Mouse (Mus musculus): Measurements from ENCODE around the gene Adamts13. TPM values are rescaled to one million over a fixed set of nuclear protein-coding genes. Genes with fewer than 3 reads are reported as not detected.
A peak's percentile ranks its signal among the peaks of the same experiment; 100 is the strongest.

Gene Adamts13
- total RNA-seq, 2 experiments from 2014 or later, result 0.77 to 1.8 TPM

DNA sequence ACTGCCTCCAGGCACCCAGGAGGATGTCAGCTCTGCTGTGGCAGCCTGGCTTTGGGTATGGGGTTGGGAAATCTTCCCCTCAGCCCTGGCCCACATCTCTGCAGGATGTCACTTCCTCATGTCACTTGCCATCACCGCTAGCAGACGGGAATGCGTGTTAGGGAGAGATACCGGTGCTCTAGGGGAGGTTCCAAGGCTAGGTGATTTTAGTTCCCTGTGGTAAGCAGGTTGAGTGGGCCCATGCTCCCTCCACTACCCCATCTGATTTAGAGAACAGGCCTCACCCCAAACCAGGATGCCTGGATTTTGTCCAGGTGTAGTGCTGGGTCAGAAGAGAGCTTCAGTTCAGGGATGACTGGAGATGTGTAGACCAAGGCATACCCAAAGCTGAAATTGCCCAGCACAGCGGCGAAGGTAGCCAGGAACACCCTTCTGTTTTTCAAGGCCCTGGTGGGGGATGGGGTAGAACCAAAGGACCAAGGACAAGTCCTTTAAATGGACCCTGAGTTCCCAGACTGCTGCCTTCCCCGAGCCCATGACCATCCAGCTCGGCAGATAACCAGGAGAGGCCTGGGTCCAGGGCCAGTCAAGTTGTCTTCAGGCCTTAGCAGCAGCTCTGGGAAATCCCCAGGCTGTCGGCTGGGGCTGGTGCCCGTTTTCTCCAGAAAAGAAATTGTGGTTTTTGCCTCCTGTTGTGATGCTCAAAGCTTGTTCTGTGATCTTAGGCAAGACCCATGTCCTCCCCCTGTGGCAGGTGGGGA, 53.8 kb downstream of the Adamts13 start:
- intact Hi-C loops (cut with DNase I), result loop anchor here (5.0 kb wide), 1 partner anchor 110 kb away; the partner anchor contains the start of genes Surf1 and Surf2
- DNase-seq (ENCODE audit: low spot score in 2 of 2), result no peak

DNA sequence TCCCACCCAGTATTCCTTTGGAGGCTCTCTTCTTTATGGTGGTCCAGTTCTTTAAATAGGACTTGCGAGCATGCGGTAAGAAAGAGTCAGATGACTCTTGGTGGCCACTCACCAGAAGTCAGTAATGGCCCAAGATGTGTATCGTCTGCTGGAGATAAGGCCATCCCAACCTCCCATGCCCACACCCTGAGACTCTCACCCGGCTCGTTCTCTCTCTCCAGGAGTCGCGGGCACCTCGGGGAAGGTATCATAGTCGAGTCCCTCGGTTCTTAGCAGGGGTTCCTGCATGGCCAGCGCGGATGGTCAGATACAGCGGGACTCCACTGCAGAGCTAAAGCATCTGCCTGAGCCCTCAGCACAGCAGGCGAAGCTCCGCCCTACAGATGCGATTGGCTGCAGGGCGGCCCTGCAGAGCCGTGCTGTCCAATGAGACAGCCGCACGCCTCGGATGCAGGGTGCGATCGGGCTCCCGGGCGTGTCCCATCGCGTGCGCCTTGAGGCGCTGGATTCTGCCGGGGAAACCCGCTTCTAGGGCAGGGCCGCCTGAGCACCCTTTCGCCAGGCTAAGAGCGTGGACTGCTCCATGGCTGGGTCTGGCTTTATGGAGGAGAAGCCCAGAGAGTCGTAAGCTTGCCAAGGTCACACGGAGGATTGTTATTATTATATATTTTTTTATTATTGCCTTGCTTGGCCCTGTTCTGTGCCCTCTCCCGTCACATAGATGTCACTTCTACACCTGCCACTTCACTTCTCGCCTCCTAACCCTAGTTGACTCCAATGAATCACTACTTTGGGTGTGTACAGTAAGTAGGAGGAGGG, 54.6 kb downstream of the Adamts13 start, which contains the start of gene Slc2a6:
Gene Slc2a6 (minus strand): TSS at position 381 of the 819 bp plus-strand sequence.
- intact Hi-C loops (cut with DNase I), result loop anchor here (2.0 to 5.0 kb wide), 2 partner anchors 95 to 111 kb away; partner anchors contain the start of genes Surf1, Surf2 and Surf4
- DNase-seq (ENCODE audit: low spot score in 2 of 2), result peak; percentile 91

DNA sequence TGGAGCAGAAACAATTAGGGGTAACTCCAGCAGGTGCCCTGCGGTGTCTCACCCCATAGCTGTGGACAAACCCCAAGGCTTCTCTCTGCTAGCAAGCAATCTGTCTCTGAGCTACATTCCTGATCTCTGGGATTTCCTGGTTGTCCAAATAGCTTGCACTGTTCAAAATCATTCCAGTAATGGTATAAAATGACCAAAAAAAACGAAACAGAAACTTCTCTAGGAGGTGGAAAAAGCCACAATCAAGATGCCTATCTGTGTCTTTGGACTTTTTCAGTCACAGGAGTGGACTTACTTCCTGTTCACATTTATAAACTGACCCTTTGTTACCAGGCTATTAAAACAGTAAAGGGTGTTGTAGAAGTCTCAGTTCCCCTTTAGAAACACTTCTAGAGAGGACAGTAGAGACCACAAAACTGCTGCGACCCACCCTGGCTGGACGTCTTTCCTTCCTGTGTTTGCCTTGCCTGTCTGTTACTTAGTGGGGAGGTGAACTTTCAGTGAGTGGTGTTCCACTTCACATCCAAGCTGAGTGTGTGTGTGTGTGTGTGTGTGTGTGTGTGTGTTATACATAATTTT, 55.3 kb downstream of the Adamts13 start:
- DNase-seq (ENCODE audit: low spot score in 2 of 2), result no peak
- intact Hi-C loops (cut with DNase I), result loop anchor here (2.0 to 5.0 kb wide), 2 partner anchors 96 to 111 kb away; partner anchors contain the start of genes Surf1, Surf2 and Surf4

DNA sequence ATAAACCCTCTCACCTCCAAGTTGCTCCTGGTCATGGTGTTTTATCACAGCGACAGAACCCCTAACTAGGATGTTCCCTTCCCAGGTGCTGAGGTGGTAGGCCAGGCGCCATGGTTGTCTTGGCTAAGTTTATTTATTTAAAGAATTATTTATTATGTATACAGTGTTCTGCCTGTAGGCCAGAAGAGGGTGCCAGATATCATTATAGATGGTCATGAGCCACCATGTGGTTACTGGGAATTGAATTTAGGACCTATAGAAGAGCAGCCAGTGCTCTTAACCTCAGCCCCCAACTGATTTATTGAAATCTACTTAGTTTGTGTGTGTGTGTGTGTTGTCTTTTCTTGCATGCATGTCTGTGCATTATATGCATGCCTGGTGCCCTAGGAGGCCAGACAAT, 59.1 kb downstream of the Adamts13 start:
- no peak for DNase-seq (ENCODE audit: low spot score in 2 of 2)
- intact Hi-C loops (cut with DNase I), result no loop called here

DNA sequence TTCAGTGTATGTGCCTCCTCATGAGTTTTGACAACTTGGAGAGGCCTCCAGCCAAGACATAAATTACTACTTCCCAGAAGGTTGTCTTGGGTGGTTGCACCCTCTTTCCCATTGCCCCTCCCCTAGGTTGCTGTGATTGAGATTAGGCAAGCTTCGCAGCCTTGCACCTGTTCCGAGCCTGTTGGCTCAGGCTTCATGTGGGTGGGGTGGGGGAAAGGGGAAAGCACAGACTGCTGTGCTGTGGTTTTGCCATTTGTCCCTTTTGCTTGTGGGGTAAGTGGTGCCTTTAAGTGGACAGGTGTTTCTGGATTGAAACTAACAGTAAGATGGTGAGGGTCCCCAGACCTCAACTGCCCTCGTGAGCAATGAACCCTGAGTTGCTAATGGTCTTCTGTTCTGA, 62.8 kb downstream of the Adamts13 start:
- intact Hi-C loops (cut with DNase I), result loop anchor here (5.0 kb wide), 1 partner anchor 389 kb away; no protein-coding TSS in a partner anchor
- no peak for DNase-seq (ENCODE audit: low spot score in 2 of 2)

DNA sequence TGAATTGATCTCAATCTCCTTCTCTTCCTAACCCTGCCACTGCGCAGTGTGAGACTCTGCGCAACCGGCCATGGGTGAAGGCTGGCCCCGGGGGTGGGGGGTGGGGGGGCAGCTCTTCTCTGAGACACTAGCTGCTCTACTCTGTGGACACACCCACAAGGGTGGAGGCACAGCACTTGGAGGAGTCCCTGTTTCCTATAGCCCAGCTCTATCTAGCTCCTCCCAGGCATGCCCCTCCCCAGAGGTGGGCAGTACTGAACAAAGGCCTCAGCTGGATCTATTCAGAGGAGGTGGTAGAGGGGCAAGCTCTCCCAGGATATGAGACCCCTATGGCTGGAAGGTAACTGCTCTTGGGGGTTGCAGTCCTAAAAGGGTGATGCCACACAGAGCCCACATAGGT, 63.8 kb downstream of the Adamts13 start:
- intact Hi-C loops (cut with DNase I), result loop anchor here (5.0 kb wide), 1 partner anchor 390 kb away; no protein-coding TSS in a partner anchor
- DNase-seq (ENCODE audit: low spot score in 2 of 2), result no peak

DNA sequence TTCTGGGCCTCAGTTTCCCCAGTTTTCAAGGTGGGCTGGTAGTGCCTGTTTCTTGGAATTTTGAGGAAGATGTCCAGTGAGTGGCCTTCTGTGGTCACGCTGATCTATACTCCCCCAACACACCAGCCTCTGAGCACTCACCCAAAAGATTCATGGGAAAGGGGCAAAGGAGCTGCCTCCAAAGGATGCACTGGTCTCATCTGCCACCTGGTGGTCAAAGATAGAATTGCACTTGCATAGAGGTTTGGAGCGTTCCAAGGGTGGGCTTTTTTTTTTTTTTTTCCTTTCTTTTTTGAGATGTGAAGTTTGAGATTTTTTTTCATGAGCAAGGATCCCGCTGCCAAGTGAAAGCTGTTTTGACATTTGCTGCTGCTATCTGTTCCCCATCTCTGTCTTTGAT, 65.4 kb downstream of the Adamts13 start:
- DNase-seq (ENCODE audit: low spot score in 2 of 2), result peak in 1 of 2 experiments; percentile 55
- intact Hi-C loops (cut with DNase I), result loop anchor here (5.0 kb wide), 1 partner anchor 391 kb away; no protein-coding TSS in a partner anchor

DNA sequence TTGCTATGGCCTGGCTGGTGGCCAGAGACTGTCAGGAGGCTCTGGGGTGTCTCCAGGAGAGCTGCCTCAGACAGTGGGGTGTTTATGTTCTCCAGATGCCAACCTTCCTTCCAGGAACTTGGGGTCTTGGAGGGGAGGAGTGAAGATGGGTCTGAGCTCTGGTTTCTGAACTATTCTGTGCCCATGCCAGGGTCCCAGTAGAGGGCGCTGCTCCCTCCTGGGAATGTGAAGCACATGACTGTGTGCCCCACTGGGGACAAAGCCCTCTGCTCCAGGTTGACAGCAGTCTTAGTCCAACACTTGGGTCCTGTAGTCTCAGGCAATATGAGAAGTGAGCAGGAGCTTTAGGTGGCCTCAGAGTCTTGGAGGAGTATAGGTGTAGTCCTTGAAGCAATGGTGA, 66.1 kb downstream of the Adamts13 start:
- no peak for DNase-seq (ENCODE audit: low spot score in 2 of 2)
- intact Hi-C loops (cut with DNase I), result loop anchor here (5.0 kb wide), 1 partner anchor 392 kb away; no protein-coding TSS in a partner anchor

DNA sequence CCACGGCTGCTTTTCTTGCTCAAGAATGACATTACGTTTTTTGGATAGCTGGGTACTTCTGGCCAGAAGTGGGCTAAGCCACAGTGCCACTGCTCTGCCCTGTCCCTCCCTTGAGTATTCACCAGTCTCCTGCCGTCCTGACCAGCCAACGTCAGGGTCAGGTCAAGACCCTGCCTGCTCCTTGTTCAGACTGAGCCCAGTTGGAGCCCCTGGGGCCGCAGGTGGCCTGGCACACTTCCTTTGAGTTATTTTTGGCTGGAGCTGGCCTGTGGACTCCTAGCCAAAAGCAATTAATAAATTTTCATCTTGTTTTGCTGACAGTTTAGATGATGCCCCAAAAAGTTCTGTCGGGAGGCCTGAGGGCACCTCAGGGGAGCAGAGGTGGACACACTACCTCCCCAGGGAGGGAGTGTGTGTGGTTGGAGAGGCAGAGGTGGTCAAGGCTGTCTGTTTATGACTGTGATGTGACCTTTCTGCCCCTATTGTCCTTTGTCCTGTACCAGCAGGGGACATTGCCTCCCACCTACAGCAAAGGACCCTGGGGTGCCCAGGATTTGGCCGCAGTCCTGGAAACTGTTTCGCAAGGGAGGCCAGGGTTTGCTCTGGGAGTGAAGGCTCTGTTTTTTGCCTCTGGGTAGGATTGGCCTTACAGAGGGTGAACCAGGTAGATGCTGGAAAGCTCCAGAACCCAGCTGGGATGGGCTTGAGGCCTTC, 69.1 kb downstream of the Adamts13 start:
- intact Hi-C loops (cut with DNase I), result loop anchor here (5.0 kb wide), 1 partner anchor 80 kb away; no protein-coding TSS in a partner anchor
- DNase-seq (ENCODE audit: low spot score in 2 of 2), result no peak

DNA sequence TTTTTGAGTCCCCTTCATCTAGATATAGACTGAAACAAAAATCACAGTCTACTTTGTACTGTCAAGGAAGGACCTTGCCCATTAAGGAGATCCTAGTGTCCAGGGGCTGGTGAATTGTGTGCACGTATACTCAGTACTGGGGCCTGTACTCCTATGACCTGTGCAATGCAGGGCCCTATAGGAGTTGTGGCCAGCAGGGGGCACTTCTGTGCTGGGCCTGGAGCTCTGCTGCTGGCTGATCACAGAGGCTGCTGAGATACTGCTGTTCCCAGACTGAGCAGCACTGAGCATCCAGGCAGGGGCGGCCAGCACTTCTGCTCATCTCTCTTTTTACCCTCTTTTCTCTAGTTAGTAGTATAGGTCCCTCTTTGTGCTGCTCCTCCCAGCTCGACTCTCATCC, 70.2 kb downstream of the Adamts13 start:
- intact Hi-C loops (cut with DNase I), result loop anchor here (1.0 to 5.0 kb wide), 2 partner anchors 79 to 194 kb away; no protein-coding TSS in a partner anchor
- DNase-seq (ENCODE audit: low spot score in 2 of 2), result peak; percentile 81 to 82

DNA sequence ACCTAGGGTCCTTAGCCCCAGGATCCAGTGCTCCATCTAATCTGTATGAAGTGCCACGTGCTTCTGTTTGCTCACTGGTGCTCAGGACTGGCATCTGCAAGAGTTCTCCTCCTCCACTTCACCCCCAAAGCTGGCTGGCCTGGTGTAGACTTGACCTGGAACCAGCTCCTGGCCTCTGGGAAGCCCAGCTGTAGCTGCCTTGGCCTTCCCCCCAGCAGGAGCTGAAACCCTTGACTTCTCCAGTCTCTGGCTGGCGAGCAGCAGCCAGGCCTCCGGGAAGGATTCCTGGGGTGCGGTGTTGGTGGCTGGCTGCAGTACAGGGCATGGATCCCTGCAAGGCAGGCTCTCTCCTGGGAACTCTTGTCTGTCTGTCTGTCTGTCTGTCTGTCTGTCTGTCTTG, 71.0 kb downstream of the Adamts13 start:
- intact Hi-C loops (cut with DNase I), result loop anchor here (5.0 kb wide), 1 partner anchor 78 kb away; no protein-coding TSS in a partner anchor
- no peak for DNase-seq (ENCODE audit: low spot score in 2 of 2)

DNA sequence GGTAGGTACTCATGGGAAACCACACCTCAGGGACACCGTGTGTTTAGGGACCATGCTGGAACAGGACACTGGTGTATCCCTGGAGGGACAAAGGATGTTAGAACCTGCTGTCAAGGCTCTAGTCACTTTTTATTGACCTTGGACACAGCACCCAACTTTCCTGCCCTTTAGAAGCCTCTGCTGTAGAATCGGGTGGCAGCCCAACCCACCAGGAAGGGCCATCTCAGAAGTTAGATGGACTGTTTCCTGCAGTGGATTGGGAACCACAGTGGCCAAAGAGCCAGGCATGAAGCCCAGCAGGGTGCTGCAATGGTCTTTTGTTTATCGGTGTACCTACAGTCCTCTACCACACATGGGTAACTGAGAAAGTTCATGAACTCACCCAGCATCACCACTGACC, 71.4 kb downstream of the Adamts13 start:
- intact Hi-C loops (cut with DNase I), result loop anchor here (5.0 kb wide), 1 partner anchor 78 kb away; no protein-coding TSS in a partner anchor
- no peak for DNase-seq (ENCODE audit: low spot score in 2 of 2)

DNA sequence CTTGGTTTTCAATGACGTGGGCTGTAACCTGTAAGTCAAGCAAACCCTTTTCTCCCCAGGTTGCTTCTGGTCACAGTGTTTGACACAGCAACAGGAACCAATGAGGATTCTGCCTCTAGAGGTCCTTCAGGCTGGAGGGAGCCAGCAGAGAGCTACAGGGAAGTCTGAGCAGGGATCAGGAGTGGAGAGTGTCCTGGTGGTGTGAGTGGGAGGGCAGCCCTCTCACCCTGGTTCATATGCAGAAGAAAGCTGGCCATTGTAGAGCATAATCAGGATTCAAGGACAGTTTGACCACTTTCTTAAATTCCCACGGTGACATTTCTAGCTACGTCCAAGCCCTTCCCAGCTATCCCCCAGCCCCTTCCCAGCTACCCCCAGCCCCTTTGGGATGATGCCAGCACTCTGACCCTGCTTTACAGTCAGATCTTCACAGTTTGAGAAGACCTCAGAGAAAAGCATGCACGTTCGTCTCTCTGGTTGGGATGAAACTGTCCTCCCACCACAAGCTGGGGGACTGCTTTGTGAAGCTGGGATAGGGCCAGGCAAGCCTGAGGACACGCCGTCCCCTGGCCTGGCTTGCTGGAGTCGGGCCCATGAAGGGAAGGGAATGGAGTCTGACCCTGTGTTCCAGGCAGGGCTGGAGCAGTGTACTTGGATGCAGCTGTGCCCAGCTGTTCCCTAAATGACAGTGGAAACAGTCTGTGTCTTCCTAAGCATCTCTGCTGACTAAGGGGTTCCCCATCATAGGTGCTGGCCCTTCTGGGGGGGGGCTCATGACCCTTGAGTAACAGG, 73.0 kb downstream of the Adamts13 start:
- no peak for DNase-seq (ENCODE audit: low spot score in 2 of 2)
- intact Hi-C loops (cut with DNase I), result no loop called here

DNA sequence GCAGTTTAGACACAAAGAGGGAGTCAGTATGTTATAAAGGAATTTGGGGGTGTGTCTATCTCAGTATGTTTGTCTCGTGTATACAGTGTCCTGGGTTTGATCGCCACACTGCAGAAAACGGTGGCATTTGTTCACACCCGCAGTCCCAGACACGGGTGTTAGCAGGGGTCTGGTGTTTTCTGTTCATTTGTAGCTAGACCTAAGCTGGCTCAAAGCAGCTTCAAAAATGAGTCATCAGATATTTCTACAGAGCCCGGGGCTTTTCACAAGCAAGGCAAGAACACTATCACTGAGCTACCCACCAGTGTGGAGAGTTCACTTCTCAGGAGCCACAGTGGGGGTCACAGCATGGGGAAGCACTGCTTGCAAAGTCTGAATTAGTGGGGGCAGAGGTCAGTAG, 76.2 kb downstream of the Adamts13 start:
- intact Hi-C loops (cut with DNase I), result no loop called here
- no peak for DNase-seq (ENCODE audit: low spot score in 2 of 2)

DNA sequence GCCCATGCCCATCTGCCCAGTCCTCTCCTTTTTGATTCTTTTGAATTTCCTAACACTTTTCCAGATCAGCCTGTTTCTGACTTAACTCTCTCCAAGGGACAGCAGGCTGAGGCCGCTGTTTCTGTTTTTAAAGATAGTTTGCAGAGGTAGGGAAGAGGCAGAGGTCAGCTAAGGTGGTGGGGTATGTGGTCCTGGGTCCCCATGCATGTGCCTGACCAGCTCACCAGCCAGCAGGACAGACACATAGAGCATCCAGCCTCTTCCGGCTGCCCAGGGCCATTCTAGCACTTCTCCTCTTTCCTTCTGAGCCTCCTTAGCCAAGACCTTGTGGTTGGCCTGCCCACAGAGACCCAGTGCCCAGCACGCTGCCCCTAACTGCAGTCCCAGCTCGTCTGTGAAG, 85.0 kb downstream of the Adamts13 start:
- intact Hi-C loops (cut with DNase I), result no loop called here
- no peak for DNase-seq (ENCODE audit: low spot score in 2 of 2)

DNA sequence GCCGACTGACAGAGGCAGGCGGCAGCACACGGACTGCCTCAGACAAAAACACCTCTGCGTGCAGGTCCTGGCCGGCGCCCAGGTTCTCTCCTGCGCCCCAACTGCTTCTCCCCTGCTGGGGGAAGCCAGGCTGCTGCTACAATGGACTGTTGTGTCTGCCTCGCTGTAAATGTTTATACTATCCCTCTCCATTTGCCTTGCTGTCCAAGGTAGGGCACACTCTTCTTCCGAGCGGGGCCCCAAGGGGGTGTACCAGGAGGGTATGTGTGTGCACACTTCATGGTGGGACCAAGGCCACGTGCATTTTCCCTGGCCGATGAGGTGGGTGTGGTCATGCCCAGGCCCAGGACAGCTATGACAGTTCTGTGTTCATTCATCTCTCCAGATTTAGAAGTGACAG, 85.5 kb downstream of the Adamts13 start:
- intact Hi-C loops (cut with DNase I), result no loop called here
- DNase-seq (ENCODE audit: low spot score in 2 of 2), result no peak

DNA sequence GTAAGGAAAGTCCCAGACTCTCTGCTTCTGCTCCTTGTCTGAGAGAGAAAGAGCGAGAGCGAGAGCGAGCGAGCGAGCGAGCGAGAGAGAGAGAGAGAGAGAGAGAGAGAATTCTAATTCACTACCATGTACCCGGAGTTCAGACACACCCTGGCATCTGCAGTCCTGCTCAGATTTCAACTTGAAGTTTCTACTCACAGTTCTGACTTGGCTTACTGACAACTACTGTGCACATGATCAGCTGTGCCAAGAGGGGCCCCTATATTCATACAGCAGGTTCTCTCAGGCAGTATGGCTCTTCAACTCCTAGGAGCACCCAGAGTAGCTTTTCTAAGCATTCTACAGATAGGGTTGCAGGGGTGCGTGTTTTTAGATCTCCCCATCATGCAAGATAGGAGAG, 86.0 kb downstream of the Adamts13 start:
- no peak for DNase-seq (ENCODE audit: low spot score in 2 of 2)
- intact Hi-C loops (cut with DNase I), result no loop called here

All from left cerebral cortex, postnatal 36 days (tissue).